Mouse (Mus musculus) E14TG2a.4 (cell line): Measurements from ENCODE around the gene Rwdd2b.

Source experiments
- CTCF ChIP-seq: conservative IDR thresholded peaks from 2 replicates; pipeline ENCODE4 v1.5.1; 2014; ENCODE audit warnings: low read length
- NANOG ChIP-seq: IDR thresholded peaks from 2 replicates; pipeline ENCODE4 v1.6.1; 2014; ENCODE audit warnings: borderline replicate concordance, low read length, mixed read lengths
- POU5F1 ChIP-seq: IDR thresholded peaks from 2 replicates; pipeline ENCODE4 v1.6.1; 2014; ENCODE audit warnings: low read length, borderline replicate concordance

- no peak for TF ChIP-seq CTCF
- TF ChIP-seq POU5F1: no peak
- TF ChIP-seq NANOG: no peak
Observed at GRCm38 (mm10) chr16:87434946-87435345, 5.4 kb downstream of the Rwdd2b start.
